Mouse (Mus musculus): Measurements from ENCODE around the gene Ece1. TPM values are rescaled to one million over a fixed set of nuclear protein-coding genes. Genes with fewer than 3 reads are reported as not detected.
A peak's percentile ranks its signal among the peaks of the same experiment; 100 is the strongest.

The Ece1 gene
- polyA plus RNA-seq, 1 experiment: 33.7 TPM

DNA sequence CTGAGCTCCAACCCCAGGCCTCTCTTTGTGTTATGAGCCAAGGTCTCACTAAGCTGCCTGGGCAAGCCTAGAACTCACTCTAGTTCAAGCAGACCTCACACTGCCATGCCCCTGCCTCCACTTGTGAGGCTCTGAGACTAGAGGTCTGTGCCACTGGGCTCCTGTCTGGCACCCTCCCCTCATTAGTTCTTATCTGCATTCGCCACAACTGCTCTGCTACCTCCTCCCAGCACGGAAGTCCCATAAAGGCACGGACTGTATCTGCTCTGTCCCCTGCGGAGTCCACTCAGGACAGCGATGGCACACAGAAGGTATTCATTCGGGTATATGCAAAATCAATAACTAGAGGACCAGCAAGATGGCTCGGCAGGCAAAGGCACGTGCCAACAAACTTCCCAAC is 19.4 kb downstream of the Ece1 start:
- WGBS: 96% methylated on average over 8 of the region's 8 CpGs
- DNase-seq: no peak
- TF ChIP-seq POLR2A (IDR thresholded peaks at IDR 0.05; ENCODE audit: low read depth, low read length): no peak
- no peak for TF ChIP-seq CTCF (conservative IDR thresholded peaks at IDR 0.05; ENCODE audit: insufficient read depth, insufficient read length, low read depth, low read length)
- Histone ChIP-seq H3K4me1 (ENCODE audit: control insufficient read depth, insufficient read depth, low read length) (no peaks in the 10 kb centered on the region), H3K36me3 (ENCODE audit: control insufficient read depth, insufficient read depth, low read length) (no peaks in the 10 kb centered on the region), H3K27me3 (replicated peaks; ENCODE audit: control insufficient read depth, insufficient read depth, low read length) (no peaks in the 10 kb centered on the region), H3K4me3 (ENCODE audit: insufficient read depth, low read depth, low read length) (no peak overlapping the region), H3K27ac (ENCODE audit: insufficient read depth, low read depth, low read length) (no peak overlapping the region)

DNA sequence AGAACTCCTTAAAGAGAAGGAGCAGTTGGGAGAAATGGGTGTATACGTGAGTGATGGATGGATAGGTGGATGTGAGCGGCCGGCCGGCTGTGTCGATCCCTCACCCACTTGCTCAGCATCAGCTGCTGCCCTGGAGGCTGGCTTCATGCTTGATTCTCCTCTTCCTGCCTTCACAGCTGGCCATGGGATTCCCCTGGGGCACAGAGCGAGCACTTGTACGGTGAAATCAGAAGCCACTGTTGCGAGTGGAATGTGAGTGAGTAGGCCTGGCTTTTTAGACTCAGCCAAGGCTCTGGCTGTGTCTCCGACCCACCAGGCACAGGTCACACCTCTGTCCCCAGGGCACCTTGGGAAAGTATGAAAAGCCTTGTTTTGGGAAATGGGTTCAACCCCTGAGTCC is 20.6 kb downstream of the Ece1 start:
- Histone ChIP-seq H3K4me3 (ENCODE audit: insufficient read depth, low read depth, low read length) (no peak overlapping the region), H3K36me3 (ENCODE audit: control insufficient read depth, insufficient read depth, low read length) (no peaks in the 10 kb centered on the region), H3K27ac (ENCODE audit: insufficient read depth, low read depth, low read length) (no peak overlapping the region), H3K27me3 (replicated peaks; ENCODE audit: control insufficient read depth, insufficient read depth, low read length) (no peaks in the 10 kb centered on the region), H3K4me1 (ENCODE audit: control insufficient read depth, insufficient read depth, low read length) (no peaks in the 10 kb centered on the region)
- TF ChIP-seq CTCF (conservative IDR thresholded peaks at IDR 0.05; ENCODE audit: insufficient read depth, insufficient read length, low read depth, low read length) (no peak), POLR2A (IDR thresholded peaks at IDR 0.05; ENCODE audit: low read depth, low read length) (no peak)
- no peak for DNase-seq
- 71% methylated on average over 9 of the region's 9 CpGs for WGBS

DNA sequence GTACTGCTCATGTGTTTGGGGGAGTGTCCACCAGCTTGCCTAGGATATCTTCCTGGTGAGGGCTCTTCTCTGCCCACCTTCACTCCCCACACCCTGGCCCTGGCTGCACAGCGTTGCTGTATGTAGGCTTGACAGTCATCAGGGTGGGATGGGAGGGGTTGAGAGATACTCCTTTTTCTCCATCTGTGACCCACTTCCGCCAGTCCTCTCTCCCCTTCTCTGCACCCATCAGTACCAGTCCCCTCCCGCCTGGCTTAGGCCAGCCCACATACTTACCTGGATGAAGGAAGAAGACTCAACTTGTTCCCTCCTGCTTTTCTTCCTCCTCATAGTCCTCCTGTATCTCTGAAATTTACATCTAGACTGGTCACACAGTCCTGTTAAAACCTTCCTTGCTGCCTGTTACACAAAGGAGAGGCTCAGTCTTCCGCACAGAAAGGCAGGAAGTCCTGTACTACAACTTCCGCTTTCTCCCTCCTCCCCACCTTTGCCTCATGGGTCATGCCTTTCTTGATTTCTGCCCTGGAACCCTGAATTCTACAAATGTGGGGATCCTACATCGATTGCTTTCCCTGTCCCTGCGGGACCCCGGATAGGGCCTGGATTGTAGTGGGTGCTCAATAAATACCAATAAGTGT is 21.6 kb downstream of the Ece1 start:
- H3K27me3 ChIP-seq (replicated peaks; ENCODE audit: control insufficient read depth, insufficient read depth, low read length): no peaks in the 10 kb centered on the region
- no peak overlapping the region for H3K27ac ChIP-seq (ENCODE audit: insufficient read depth, low read depth, low read length)
- no peaks in the 10 kb centered on the region for H3K4me1 ChIP-seq (ENCODE audit: control insufficient read depth, insufficient read depth, low read length)
- WGBS: 87% methylated on average over 8 of the region's 8 CpGs
- no peak overlapping the region for H3K4me3 ChIP-seq (ENCODE audit: insufficient read depth, low read depth, low read length)
- no peak for DNase-seq
- H3K36me3 ChIP-seq (ENCODE audit: control insufficient read depth, insufficient read depth, low read length): no peaks in the 10 kb centered on the region
- no peak for TF ChIP-seq CTCF (conservative IDR thresholded peaks at IDR 0.05; ENCODE audit: insufficient read depth, insufficient read length, low read depth, low read length)
- no peak for TF ChIP-seq POLR2A (IDR thresholded peaks at IDR 0.05; ENCODE audit: low read depth, low read length)

DNA sequence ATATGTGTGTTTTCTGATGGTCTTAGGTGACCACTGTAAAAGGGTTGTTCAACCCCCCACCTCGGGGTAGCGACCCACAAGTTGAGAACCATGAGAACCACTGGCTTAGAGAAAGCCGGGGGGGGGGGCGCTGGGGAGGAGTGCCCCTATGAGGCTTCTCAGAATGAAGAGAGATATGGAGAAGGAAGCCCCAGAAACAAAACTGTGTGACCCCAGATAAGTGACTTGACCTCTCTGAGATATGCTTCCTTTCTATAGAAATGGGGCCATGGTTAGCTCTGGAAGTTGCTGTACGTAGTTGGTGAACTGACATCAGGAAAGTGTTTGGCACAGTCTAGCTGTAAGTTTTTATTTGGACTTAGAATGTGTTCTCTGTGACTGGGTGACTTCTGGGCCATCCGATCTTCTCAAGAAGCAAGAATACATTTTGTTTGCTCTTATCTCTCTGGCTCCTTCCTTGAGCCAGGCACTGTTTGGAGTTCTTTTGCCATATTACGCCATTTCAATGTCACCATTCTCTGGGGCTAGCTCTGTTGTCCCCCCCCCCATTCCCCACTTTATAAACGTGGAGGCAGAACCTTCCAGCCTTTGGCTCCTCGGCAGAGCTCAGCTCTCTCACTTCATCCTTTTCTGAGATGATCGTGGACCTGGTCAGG is 25.4 kb downstream of the Ece1 start:
- Histone ChIP-seq H3K27me3 (replicated peaks; ENCODE audit: control insufficient read depth, insufficient read depth, low read length) (no peaks in the 10 kb centered on the region), H3K27ac (ENCODE audit: insufficient read depth, low read depth, low read length) (no peak overlapping the region), H3K4me1 (ENCODE audit: control insufficient read depth, insufficient read depth, low read length) (no peaks in the 10 kb centered on the region; the same call in 1 of the 2 replicates), H3K4me3 (ENCODE audit: insufficient read depth, low read depth, low read length) (no peak overlapping the region), H3K36me3 (ENCODE audit: control insufficient read depth, insufficient read depth, low read length) (no peaks in the 10 kb centered on the region)
- 82% methylated on average over 10 of the region's 10 CpGs for WGBS
- DNase-seq: no peak
- TF ChIP-seq CTCF (conservative IDR thresholded peaks at IDR 0.05; ENCODE audit: insufficient read depth, insufficient read length, low read depth, low read length): no peak
- no peak for TF ChIP-seq POLR2A (IDR thresholded peaks at IDR 0.05; ENCODE audit: low read depth, low read length)

DNA sequence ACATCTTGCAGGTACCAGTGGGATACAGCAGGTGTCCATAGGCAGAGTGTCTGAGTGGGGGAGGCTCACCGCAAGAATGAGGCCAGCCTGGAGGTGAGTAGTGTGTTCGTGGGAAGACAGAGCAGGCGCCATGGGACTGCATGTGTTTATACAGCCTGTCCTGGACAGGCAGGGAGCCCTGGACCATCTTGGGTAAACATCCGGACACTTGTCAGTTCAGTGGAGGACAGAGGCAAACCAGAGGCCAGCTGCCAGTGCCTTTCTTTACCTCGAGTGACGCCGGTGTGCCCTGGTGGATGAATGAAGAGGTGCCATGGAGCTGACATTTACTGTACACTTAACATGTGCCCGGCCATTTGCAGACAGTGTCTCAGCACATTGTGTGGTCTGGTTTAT is 26.0 kb downstream of the Ece1 start:
- H3K4me1 ChIP-seq (ENCODE audit: control insufficient read depth, insufficient read depth, low read length): no peaks in the 10 kb centered on the region; the same call in 1 of the 2 replicates
- H3K4me3 ChIP-seq (ENCODE audit: insufficient read depth, low read depth, low read length): no peak overlapping the region
- H3K27ac ChIP-seq (ENCODE audit: insufficient read depth, low read depth, low read length): no peak overlapping the region
- no peak for DNase-seq
- no peaks in the 10 kb centered on the region for H3K36me3 ChIP-seq (ENCODE audit: control insufficient read depth, insufficient read depth, low read length)
- TF ChIP-seq POLR2A (IDR thresholded peaks at IDR 0.05; ENCODE audit: low read depth, low read length) (no peak), CTCF (conservative IDR thresholded peaks at IDR 0.05; ENCODE audit: insufficient read depth, insufficient read length, low read depth, low read length) (no peak)
- 76% methylated on average over 8 of the region's 8 CpGs for WGBS
- no peaks in the 10 kb centered on the region for H3K27me3 ChIP-seq (replicated peaks; ENCODE audit: control insufficient read depth, insufficient read depth, low read length)

DNA sequence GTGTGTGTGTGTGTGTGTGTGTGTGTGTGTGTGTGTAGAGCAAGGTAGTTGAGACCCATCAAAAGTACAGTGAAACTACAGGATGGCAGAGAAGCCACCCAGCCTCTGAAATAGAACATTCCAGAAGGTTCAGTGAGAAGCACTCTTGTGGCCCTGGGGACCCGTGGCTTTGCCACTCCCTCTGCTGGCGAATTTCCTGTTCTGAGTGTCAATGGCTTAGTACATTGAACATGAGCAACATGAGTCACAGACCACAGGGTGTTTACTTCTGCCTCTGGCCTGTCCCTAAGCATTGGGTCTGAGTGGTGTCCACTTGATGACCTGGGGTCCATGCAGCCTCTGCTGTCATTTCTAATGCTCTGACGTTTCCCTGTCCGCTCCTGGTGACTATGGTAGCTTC is 28.6 kb downstream of the Ece1 start:
- WGBS: 50% methylated on average over 4 of the region's 4 CpGs
- Histone ChIP-seq H3K27ac (ENCODE audit: insufficient read depth, low read depth, low read length) (no peak overlapping the region), H3K4me1 (ENCODE audit: control insufficient read depth, insufficient read depth, low read length) (no peaks in the 10 kb centered on the region; the same call in 1 of the 2 replicates), H3K27me3 (replicated peaks; ENCODE audit: control insufficient read depth, insufficient read depth, low read length) (no peaks in the 10 kb centered on the region), H3K36me3 (ENCODE audit: control insufficient read depth, insufficient read depth, low read length) (no peaks in the 10 kb centered on the region), H3K4me3 (ENCODE audit: insufficient read depth, low read depth, low read length) (no peak overlapping the region)
- TF ChIP-seq POLR2A (IDR thresholded peaks at IDR 0.05; ENCODE audit: low read depth, low read length) (no peak), CTCF (conservative IDR thresholded peaks at IDR 0.05; ENCODE audit: insufficient read depth, insufficient read length, low read depth, low read length) (peak; percentile 48)
- DNase-seq: peak; percentile 61

DNA sequence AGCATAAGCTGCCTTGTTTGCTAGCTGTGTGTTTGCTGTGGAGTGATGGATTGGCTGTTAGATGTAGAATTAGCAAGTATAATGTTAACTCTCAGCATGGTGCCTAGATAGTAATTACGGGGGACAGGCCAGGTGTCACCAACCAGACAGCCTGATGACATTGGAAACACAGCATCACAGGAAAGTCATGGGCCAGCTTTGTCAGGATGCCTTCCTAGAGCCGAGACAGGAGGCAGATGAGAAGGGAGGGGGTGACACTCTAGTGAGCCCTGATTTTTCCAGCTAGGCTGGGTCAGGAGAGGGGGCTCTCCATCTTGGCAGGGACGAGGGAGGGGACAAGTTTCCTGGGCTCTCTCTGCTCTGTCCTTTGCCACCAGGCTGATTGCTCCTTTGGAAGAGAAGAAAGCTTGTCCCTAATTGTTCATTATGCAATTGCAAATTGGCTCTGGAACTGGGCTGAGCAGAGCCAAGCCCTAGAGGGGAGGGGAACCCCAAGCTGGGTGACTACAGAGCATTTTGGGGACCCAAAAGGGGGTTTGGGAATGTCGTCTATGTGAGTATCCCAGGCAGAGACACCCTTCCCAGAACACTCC is 29.6 kb downstream of the Ece1 start:
- Histone ChIP-seq H3K4me1 (ENCODE audit: control insufficient read depth, insufficient read depth, low read length) (peaks cover 3% of the 10 kb centered on the region; the same call in 1 of the 2 replicates), H3K27me3 (replicated peaks; ENCODE audit: control insufficient read depth, insufficient read depth, low read length) (no peaks in the 10 kb centered on the region), H3K36me3 (ENCODE audit: control insufficient read depth, insufficient read depth, low read length) (no peaks in the 10 kb centered on the region), H3K4me3 (ENCODE audit: insufficient read depth, low read depth, low read length) (no peak overlapping the region), H3K27ac (ENCODE audit: insufficient read depth, low read depth, low read length) (no peak overlapping the region)
- 56% methylated on average over 4 of the region's 4 CpGs for WGBS
- peak; percentile 24 for DNase-seq
- TF ChIP-seq CTCF (conservative IDR thresholded peaks at IDR 0.05; ENCODE audit: insufficient read depth, insufficient read length, low read depth, low read length) (no peak), POLR2A (IDR thresholded peaks at IDR 0.05; ENCODE audit: low read depth, low read length) (no peak)
